Mouse (Mus musculus) lung, embryonic 15.5 days (tissue): Measurements from ENCODE around the gene Ncf1. TPM values are rescaled to one million over a fixed set of nuclear protein-coding genes. Genes with fewer than 3 reads are reported as not detected.
A peak's percentile ranks its signal among the peaks of the same experiment; 100 is the strongest.

Experiments used
- ATAC-seq: fragments of 200-750 bp; cut with Nextera tagmentation; 2 replicates; pipeline ENCODE4 v1.8.0; 2017; ENCODE audit warnings: moderate number of reproducible peaks, borderline replicate concordance; ENCODE audit not compliant: low FRiP score, low TSS enrichment; ENCODE audit errors: extremely low read depth
- H3K27ac ChIP-seq: fragments of 300-500 bp; sonication (generic); 2 replicates; pipeline ENCODE4 v1.5.1; 2015; ENCODE audit warnings: moderate library complexity, mild to moderate bottlenecking, inconsistent platforms
- H3K27me3 ChIP-seq: fragments of 300-500 bp; sonication (generic); 2 replicates; pipeline ENCODE4 v1.6.1; 2015; ENCODE audit warnings: inconsistent platforms
- H3K36me3 ChIP-seq: fragments of 300-500 bp; sonication (generic); 2 replicates; pipeline ENCODE4 v1.6.1; 2015; ENCODE audit warnings: inconsistent platforms
- H3K4me1 ChIP-seq: fragments of 300-500 bp; sonication (generic); 2 replicates; pipeline ENCODE4 v1.6.1; 2015; ENCODE audit warnings: inconsistent platforms
- H3K4me2 ChIP-seq: fragments of 300-500 bp; sonication (generic); 2 replicates; pipeline ENCODE4 v1.6.1; 2015; ENCODE audit warnings: inconsistent platforms, mild to moderate bottlenecking, moderate library complexity
- H3K4me3 ChIP-seq: fragments of 300-500 bp; sonication (generic); 2 replicates; pipeline ENCODE4 v1.5.1; 2015; ENCODE audit warnings: mild to moderate bottlenecking, inconsistent platforms
- H3K9ac ChIP-seq: fragments of 300-500 bp; sonication (generic); 2 replicates; pipeline ENCODE4 v1.6.1; 2015; ENCODE audit warnings: inconsistent platforms
- H3K9me3 ChIP-seq: fragments of 300-500 bp; sonication (generic); 2 replicates; pipeline ENCODE4 v1.6.1; 2016; ENCODE audit warnings: inconsistent platforms
- WGBS: fragments of 180-500 bp; shearing (Covaris S2); methylation state at CpG from one replicate; pipeline ENCODE4 v1.1.7; 2015; 5-methylcytosine and 5-hydroxymethylcytosine counted together
- polyA plus RNA-seq: library from polyadenylated mRNA; unstranded; fragments of >200 nt; fragmentation: Nextera tagmentation; extraction: Ambion mirVana; gene quantifications from 2 replicates; pipeline ENCODE4 v1.2.1, GENCODE M21; 2015

Ncf1 gene
- polyA plus RNA-seq, 1 experiment from 2014 or later: 7.8 TPM

DNA sequence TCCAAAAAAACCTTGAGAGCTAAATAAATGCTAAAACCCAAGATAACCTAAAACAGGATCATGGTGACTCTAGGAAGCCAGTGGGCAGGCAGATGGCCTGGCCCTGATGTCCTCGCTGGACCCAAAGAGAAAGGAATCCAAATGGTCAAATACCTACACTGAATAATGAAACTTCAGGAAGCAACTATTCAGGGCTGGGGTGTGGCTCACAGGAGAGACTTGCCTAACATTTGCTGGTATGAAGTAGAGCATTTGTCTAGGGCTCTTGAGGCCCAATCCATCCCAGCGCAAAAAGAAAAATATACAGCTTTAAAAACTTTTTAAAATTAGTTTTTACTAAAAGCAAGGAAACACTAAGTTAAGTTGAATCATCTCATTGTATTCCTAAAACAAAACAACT lies 29.5 kb upstream of the Ncf1 start:
- H3K36me3 ChIP-seq: peaks cover 95% of the 10 kb centered on the region
- H3K9me3 ChIP-seq: no peaks in the 10 kb centered on the region
- no peak overlapping the region for H3K4me3 ChIP-seq
- H3K27ac ChIP-seq: no peak overlapping the region
- no peaks in the 10 kb centered on the region for H3K27me3 ChIP-seq
- no peak for ATAC-seq
- no peaks in the 10 kb centered on the region for H3K4me1 ChIP-seq
- no peak overlapping the region for H3K4me2 ChIP-seq
- WGBS: 94% methylated on average over 2 of the region's 2 CpGs
- H3K9ac ChIP-seq: no peak overlapping the region

GRCm38 (mm10) chr5:134258395-134258794 lies 29.0 kb upstream of the Ncf1 start:
- 55% methylated on average over 4 of the region's 4 CpGs for WGBS
- no peak overlapping the region for H3K4me3 ChIP-seq
- H3K9me3 ChIP-seq: no peaks in the 10 kb centered on the region
- peaks cover 95% of the 10 kb centered on the region for H3K36me3 ChIP-seq
- H3K27ac ChIP-seq: no peak overlapping the region
- no peaks in the 10 kb centered on the region for H3K4me1 ChIP-seq
- H3K4me2 ChIP-seq: no peak overlapping the region
- H3K9ac ChIP-seq: no peak overlapping the region
- H3K27me3 ChIP-seq: no peaks in the 10 kb centered on the region
- ATAC-seq: no peak

DNA sequence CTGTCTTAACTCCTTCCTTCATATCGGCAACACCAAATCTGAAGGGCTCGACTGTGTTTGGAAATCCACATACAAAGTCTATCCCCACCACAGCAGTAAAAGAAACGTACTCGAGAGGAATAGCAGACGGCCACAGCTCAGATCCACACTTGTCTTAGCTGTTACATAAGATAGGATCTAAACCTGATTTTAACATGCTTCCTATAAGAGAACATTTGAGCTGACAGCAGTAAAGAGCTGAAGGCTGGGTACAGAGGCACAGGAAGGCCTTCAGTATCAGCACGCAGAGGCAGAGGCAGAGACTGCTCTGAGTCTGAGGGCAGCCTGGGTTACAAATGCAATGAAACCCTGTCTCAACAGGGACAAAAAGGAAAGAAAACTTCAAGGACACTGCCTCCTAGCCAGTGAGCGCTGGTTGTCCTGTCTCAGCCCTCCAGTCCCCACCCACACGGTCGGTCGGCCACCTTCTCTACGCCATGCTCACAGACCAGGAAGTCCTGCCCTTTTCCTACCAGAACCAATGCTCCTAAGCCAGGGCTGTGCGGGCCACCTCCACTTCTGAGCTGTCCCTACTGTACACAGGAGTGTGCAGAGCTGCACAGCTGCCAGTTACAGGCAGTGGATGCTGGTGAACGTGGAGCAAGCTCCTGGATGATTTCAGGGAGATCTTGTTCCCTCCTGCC lies 28.1 kb upstream of the Ncf1 start:
- Histone ChIP-seq H3K27ac (no peak overlapping the region), H3K9ac (no peak overlapping the region), H3K4me2 (no peak overlapping the region), H3K4me3 (no peak overlapping the region), H3K9me3 (no peaks in the 10 kb centered on the region), H3K27me3 (no peaks in the 10 kb centered on the region), H3K36me3 (peaks cover 95% of the 10 kb centered on the region), H3K4me1 (no peaks in the 10 kb centered on the region)
- no peak for ATAC-seq
- 89% methylated on average over 13 of the region's 13 CpGs for WGBS

DNA sequence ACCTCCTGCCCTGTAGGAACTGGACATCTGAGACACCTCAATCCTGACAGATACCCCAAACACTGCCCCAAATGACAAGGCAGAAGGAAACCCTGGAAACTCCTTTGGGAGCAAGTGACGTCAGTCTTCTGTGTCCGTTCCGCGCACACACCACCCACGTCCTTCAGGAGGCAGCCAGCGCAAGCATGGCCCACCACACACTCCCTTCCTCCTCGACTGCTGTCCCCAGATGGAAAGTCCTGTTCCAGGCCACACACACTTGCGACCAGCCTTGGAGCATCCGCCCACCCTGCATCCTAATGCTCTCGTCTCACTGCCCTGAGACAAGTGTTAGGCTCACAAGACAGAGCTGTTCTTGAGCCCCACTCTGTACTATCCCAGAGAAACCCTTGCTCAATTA lies 25.9 kb upstream of the Ncf1 start:
- 84% methylated on average over 10 of the region's 10 CpGs for WGBS
- H3K27me3 ChIP-seq: no peaks in the 10 kb centered on the region
- no peak for ATAC-seq
- H3K4me3 ChIP-seq: no peak overlapping the region
- H3K27ac ChIP-seq: no peak overlapping the region
- no peak overlapping the region for H3K4me2 ChIP-seq
- no peaks in the 10 kb centered on the region for H3K9me3 ChIP-seq
- H3K4me1 ChIP-seq: no peaks in the 10 kb centered on the region
- H3K9ac ChIP-seq: no peak overlapping the region
- peaks cover 94% of the 10 kb centered on the region for H3K36me3 ChIP-seq

DNA sequence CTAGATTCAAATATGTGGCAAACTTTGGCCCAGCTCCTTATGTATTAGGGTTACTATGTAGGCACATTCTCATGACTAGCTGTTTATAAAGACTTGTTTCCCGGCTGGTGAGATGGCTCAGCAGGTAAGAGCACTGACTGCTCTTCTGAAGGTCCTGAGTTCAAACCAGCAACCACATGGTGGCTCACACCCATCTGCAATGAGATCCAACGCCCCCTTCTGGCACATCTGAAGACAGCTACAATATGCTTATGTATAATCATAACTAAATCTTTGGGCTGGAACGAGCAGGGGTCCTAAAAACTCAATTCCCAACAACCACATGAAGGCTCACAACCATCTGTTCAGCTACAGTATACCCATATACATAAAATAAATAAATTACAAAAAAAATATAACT lies 24.4 kb upstream of the Ncf1 start:
- no peaks in the 10 kb centered on the region for H3K4me1 ChIP-seq
- WGBS: 75% methylated on average over 3 of the region's 3 CpGs
- no peak overlapping the region for H3K4me3 ChIP-seq
- H3K4me2 ChIP-seq: no peak overlapping the region
- peaks cover 93% of the 10 kb centered on the region for H3K36me3 ChIP-seq
- ATAC-seq: no peak
- no peak overlapping the region for H3K9ac ChIP-seq
- no peaks in the 10 kb centered on the region for H3K9me3 ChIP-seq
- H3K27ac ChIP-seq: no peak overlapping the region
- H3K27me3 ChIP-seq: no peaks in the 10 kb centered on the region

DNA sequence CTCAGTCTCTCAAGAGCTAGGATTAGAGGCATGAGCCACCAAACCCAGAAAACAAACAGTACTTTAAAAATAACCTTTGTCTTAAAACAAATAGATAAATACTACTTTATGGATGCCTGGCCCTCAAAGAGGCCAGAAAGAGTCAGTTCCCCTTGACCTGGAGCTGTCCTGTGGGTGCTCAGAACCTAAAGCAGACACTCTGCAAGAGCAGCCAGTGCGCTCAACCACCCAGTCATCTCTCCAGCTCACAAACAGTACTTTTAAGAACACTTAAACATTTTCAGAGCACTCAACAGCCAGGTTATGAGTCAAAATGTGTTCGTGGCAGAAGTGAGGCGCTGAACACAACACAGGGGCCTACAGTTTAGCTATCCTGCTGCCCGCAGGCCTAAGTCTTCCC lies 21.7 kb upstream of the Ncf1 start:
- Histone ChIP-seq H3K4me1 (no peaks in the 10 kb centered on the region), H3K36me3 (peaks cover 97% of the 10 kb centered on the region), H3K4me3 (no peak overlapping the region), H3K9ac (no peak overlapping the region), H3K9me3 (no peaks in the 10 kb centered on the region), H3K27me3 (no peaks in the 10 kb centered on the region), H3K27ac (peak overlapping the region; percentile 39), H3K4me2 (no peak overlapping the region)
- ATAC-seq: no peak
- WGBS: 89% methylated on average over 4 of the region's 4 CpGs

DNA sequence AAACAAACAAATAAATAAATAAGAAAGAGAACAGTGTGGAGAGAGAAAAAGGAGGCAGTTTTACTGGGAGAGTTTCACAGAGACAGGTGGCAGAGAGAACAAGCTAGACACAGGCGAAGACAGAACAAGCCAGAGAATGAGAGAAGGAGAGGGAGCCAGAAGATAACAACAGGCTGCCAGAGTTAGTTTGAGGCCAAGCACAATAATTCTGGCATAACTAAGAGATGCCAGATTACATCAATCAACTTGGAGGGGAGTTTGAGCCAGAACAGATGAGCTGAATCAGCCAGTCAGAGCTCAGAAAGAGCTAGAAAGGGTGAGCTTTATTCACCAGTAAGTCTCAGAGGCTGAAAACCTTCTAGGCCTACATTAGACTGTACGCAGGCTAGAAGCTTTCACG lies 21.2 kb upstream of the Ncf1 start:
- H3K27me3 ChIP-seq: no peaks in the 10 kb centered on the region
- H3K27ac ChIP-seq: no peak overlapping the region
- no peak overlapping the region for H3K4me2 ChIP-seq
- H3K4me3 ChIP-seq: no peak overlapping the region
- no peaks in the 10 kb centered on the region for H3K9me3 ChIP-seq
- no peak overlapping the region for H3K9ac ChIP-seq
- H3K4me1 ChIP-seq: no peaks in the 10 kb centered on the region
- no peak for ATAC-seq
- peaks cover 97% of the 10 kb centered on the region for H3K36me3 ChIP-seq
- WGBS: 88% methylated on average over 3 of the region's 3 CpGs

- no peaks in the 10 kb centered on the region for H3K4me1 ChIP-seq
These were observed 19.8 kb upstream of the Ncf1 start for GRCm38 (mm10) chr5:134249245-134249649.

DNA sequence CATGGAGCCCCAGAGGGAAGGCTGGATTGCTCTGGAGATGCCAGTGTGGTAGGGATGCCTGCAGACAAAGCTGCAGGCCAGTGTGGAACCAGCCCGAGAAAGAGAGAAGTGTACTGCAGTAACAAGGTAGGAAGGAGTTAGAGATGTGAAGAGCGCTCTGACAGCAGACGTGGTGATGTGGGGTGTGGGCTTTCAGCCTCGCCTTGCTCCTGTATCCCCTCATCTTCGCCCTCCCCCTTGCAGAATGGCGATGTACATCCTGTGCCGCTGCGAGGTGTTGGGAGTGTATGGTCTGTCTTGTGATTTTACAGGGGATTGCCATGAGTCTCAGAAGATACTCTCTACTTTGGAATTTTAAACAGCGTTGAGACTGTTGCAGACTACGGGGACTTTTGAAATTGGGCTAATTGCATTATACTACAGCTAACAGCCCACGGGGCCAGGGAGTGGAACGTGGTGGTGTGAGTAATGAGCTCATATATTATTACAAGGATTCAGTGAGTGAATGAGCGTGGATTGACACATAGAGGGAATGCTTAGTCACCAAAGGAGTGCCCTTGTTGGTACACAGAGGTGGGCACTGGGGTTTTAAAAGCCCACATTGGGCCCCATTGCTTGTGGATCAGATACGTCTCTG lies 19.3 kb upstream of the Ncf1 start:
- H3K9ac ChIP-seq: no peak overlapping the region
- no peak overlapping the region for H3K4me2 ChIP-seq
- peaks cover 98% of the 10 kb centered on the region for H3K36me3 ChIP-seq
- ATAC-seq: no peak
- H3K27me3 ChIP-seq: no peaks in the 10 kb centered on the region
- no peak overlapping the region for H3K4me3 ChIP-seq
- H3K4me1 ChIP-seq: no peaks in the 10 kb centered on the region
- H3K9me3 ChIP-seq: no peaks in the 10 kb centered on the region
- WGBS: 89% methylated on average over 14 of the region's 14 CpGs
- H3K27ac ChIP-seq: no peak overlapping the region

More at GRCm38 (mm10) chr5:134249245-134249649, 19.8 kb upstream of the Ncf1 start:
- H3K4me2 ChIP-seq: no peak overlapping the region
- peaks cover 97% of the 10 kb centered on the region for H3K36me3 ChIP-seq
- H3K9me3 ChIP-seq: no peaks in the 10 kb centered on the region
- H3K27me3 ChIP-seq: no peaks in the 10 kb centered on the region
- WGBS: 88% methylated on average over 8 of the region's 8 CpGs
- no peak for ATAC-seq
- no peak overlapping the region for H3K9ac ChIP-seq
- no peak overlapping the region for H3K27ac ChIP-seq
- H3K4me3 ChIP-seq: no peak overlapping the region

DNA sequence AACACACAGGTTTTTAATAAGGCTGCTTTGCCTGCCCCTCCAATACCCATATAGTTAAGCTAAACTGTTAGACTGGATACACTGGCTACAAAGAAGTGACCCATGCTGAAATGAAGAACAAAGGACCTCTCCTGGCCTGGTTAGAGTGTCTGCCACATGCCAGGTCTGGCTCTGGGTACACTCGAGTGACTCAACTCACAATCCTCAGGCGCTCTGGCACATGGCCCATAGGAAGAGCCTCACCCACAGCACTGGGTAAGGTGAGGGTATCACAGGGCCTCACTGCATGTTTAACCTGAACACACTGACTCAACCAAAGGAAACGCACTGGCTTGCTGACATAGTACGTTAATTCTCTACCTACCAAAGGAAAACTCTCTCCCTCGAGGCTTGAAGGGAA lies 16.7 kb upstream of the Ncf1 start:
- no peaks in the 10 kb centered on the region for H3K9me3 ChIP-seq
- H3K27me3 ChIP-seq: no peaks in the 10 kb centered on the region
- ATAC-seq: no peak
- H3K4me2 ChIP-seq: no peak overlapping the region
- 87% methylated on average over 5 of the region's 5 CpGs for WGBS
- no peak overlapping the region for H3K9ac ChIP-seq
- no peak overlapping the region for H3K4me3 ChIP-seq
- peaks cover 98% of the 10 kb centered on the region for H3K36me3 ChIP-seq
- H3K27ac ChIP-seq: no peak overlapping the region
- no peaks in the 10 kb centered on the region for H3K4me1 ChIP-seq

GRCm38 (mm10) chr5:134244890-134245289 lies 15.5 kb upstream of the Ncf1 start:
- Histone ChIP-seq H3K4me2 (no peak overlapping the region), H3K4me3 (no peak overlapping the region), H3K36me3 (peaks cover 100% of the 10 kb centered on the region), H3K9ac (no peak overlapping the region), H3K27ac (no peak overlapping the region), H3K4me1 (no peaks in the 10 kb centered on the region), H3K27me3 (no peaks in the 10 kb centered on the region), H3K9me3 (no peaks in the 10 kb centered on the region)
- 79% methylated on average over 5 of the region's 5 CpGs for WGBS
- no peak for ATAC-seq

DNA sequence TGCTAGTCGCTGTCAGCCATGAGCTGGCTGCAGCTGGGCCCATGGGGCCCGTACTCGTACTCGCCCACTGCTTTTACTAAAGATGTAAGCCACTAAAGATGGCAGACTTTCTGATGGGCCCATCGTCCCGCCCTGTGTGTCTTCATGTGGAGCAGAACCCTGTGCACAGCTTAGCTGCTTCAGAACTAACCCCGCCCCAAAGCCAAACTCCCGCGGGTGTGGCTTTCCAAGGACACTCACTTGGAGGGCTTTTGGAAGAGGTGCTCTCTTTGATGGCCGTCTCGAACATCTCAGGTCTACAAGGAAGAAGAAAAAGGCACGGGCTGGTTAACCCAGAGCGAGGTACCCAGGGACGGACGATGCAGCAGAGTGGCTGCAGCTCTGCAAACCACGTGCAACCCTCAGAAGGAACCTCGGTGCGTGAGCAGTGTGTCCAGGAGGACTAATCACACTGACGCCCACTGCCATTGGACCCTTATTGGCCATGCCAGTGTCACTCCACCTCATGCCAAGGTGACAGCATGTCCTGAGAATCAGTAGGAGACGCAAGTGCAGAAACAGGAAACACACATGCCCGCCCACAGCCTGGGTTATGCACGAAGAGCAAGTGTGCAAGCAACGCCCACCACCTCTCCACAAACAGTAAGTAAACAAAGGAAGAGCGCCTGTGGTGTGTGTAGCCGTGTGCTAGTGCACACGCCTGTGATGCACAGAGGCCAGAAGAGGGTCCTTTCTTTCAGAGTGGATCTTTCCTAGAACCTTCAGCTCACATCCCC lies 14.4 kb upstream of the Ncf1 start:
- WGBS: 82% methylated on average over 26 of the region's 26 CpGs
- Histone ChIP-seq H3K4me1 (no peaks in the 10 kb centered on the region), H3K9me3 (no peaks in the 10 kb centered on the region), H3K27me3 (no peaks in the 10 kb centered on the region), H3K4me3 (no peak overlapping the region), H3K27ac (no peak overlapping the region), H3K9ac (no peak overlapping the region), H3K4me2 (no peak overlapping the region), H3K36me3 (peaks cover 100% of the 10 kb centered on the region)
- no peak for ATAC-seq
